Mouse (Mus musculus) neural tube, postnatal 0 days (tissue): Measurements from ENCODE around the gene Fbxw28. TPM values are rescaled to one million over a fixed set of nuclear protein-coding genes. Genes with fewer than 3 reads are reported as not detected.

ENCODE experiments used
- polyA plus RNA-seq: library from polyadenylated mRNA; unstranded; fragments of >200 nt; fragmentation: Nextera tagmentation; extraction: Ambion mirVana; gene quantifications from 2 replicates; pipeline ENCODE4 v1.2.1, GENCODE M21; 2015

The Fbxw28 gene
- not detected in 2 replicates for polyA plus RNA-seq

DNA sequence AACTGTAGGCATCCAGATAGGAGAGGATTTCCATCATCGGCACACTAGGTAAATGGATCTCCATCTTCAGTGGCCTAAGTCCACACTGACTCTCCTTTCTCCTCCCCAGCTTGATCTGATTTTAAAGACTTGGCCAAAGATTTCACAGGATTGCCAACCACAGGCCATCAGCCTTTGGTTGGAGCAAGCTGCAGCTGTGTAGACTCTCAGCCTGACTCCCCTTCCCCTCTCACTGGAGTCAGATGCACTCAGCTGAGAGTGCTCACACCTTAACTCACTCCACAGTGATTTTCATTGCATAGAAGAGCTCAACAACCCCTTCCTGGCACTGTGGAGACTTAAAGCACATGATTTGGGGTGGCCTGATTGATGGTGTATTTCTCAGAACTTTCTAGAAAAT is at the start of gene Fbxw28:
Fbxw28 (minus strand) TSS at position 101 of the 400 bp plus-strand sequence.

DNA sequence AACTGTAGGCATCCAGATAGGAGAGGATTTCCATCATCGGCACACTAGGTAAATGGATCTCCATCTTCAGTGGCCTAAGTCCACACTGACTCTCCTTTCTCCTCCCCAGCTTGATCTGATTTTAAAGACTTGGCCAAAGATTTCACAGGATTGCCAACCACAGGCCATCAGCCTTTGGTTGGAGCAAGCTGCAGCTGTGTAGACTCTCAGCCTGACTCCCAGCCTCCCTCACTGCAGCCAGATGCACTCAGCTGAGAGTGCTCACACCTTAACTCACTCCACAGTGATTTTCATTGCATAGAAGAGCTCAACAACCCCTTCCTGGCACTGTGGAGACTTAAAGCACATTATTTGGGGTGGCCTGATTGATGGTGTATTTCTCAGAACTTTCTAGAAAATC is 51.9 kb downstream of the Fbxw28 start, which contains the start of gene Fbxw14:
Fbxw14 (minus strand) TSS at position 101 of the 400 bp plus-strand sequence.

Other genes with a start within 250 kb of the Fbxw28 start
- gene Plxnb1, start 244.3 kb downstream of the Fbxw28 start, polyA plus RNA-seq, result 8.7 and 11.0 TPM in 2 replicates
- gene Fbxw21, start 177.6 kb downstream of the Fbxw28 start, polyA plus RNA-seq, result not detected in 2 replicates
- not detected in 2 replicates for gene Fbxw13, start 143.7 kb downstream of the Fbxw28 start, polyA plus RNA-seq
- 0.14 TPM in 1 of 2 replicates, not detected in the other for gene Fbxw20, start 104.9 kb downstream of the Fbxw28 start, polyA plus RNA-seq
- not detected in 2 replicates for gene Fbxw14, start 52.0 kb downstream of the Fbxw28 start, polyA plus RNA-seq
- gene Fbxw22, start 64.6 kb upstream of the Fbxw28 start, polyA plus RNA-seq, result not detected in 2 replicates
- not detected in 2 replicates for gene Fbxw16, start 109.5 kb upstream of the Fbxw28 start, polyA plus RNA-seq
- gene Fbxw19, start 156.2 kb upstream of the Fbxw28 start, polyA plus RNA-seq, result not detected in 2 replicates
- gene Fbxw15, start 228.6 kb upstream of the Fbxw28 start, polyA plus RNA-seq, result not detected in 2 replicates